Mouse (Mus musculus) 416B (cell line): Measurements from ENCODE around the gene Mindy4.

Experiments
- DNase-seq: peaks from one replicate; pipeline ENCODE4 v3.0.0; 2011; ENCODE audit warnings: low read depth

Mindy4 gene

GRCm38 (mm10) chr6:55310179-55310578 lies 107.0 kb downstream of the Mindy4 start:
- no peak for DNase-seq

- no peak for DNase-seq
Measured at GRCm38 (mm10) chr6:55311962-55312361, 108.8 kb downstream of the Mindy4 start.

- no peak for DNase-seq
Measured at GRCm38 (mm10) chr6:55313893-55314292, 110.7 kb downstream of the Mindy4 start.

- no peak for DNase-seq
Measured at GRCm38 (mm10) chr6:55314628-55315027, 111.4 kb downstream of the Mindy4 start.

GRCm38 (mm10) chr6:55318597-55318996 lies 115.4 kb downstream of the Mindy4 start:
- no peak for DNase-seq

GRCm38 (mm10) chr6:55319585-55320551 lies 116.7 kb downstream of the Mindy4 start:
- DNase-seq, result no peak

- no peak for DNase-seq
Measured at GRCm38 (mm10) chr6:55320894-55321293, 117.7 kb downstream of the Mindy4 start.

- DNase-seq, result no peak
Measured at GRCm38 (mm10) chr6:55321518-55321917, 118.3 kb downstream of the Mindy4 start.

- DNase-seq, result no peak
Measured at GRCm38 (mm10) chr6:55322980-55323379, 119.8 kb downstream of the Mindy4 start.

- DNase-seq, result no peak
Measured at GRCm38 (mm10) chr6:55323908-55324634, 120.9 kb downstream of the Mindy4 start.

GRCm38 (mm10) chr6:55324785-55325184 lies 121.6 kb downstream of the Mindy4 start:
- no peak for DNase-seq

- no peak for DNase-seq
Measured at GRCm38 (mm10) chr6:55326299-55326698, 123.1 kb downstream of the Mindy4 start.

GRCm38 (mm10) chr6:55327326-55327725 lies 124.1 kb downstream of the Mindy4 start:
- DNase-seq, result no peak

- DNase-seq, result no peak
Measured at GRCm38 (mm10) chr6:55328179-55328578, 125.0 kb downstream of the Mindy4 start.

- no peak for DNase-seq
Measured at GRCm38 (mm10) chr6:55331315-55331714, 128.1 kb downstream of the Mindy4 start.

GRCm38 (mm10) chr6:55332100-55332772 lies 129.1 kb downstream of the Mindy4 start:
- no peak for DNase-seq

- no peak for DNase-seq
Measured at GRCm38 (mm10) chr6:55332773-55333109, 129.6 kb downstream of the Mindy4 start.

GRCm38 (mm10) chr6:55335989-55336514 lies 132.9 kb downstream of the Mindy4 start, which contains the start of gene Aqp1:
Gene Aqp1, plus strand, starts transcription at chr6:55336432.
- no peak for DNase-seq

GRCm38 (mm10) chr6:55337242-55337641 lies 134.1 kb downstream of the Mindy4 start:
- DNase-seq, result no peak

GRCm38 (mm10) chr6:55338077-55338476 lies 134.9 kb downstream of the Mindy4 start:
- DNase-seq, result no peak

- DNase-seq, result no peak
Measured at GRCm38 (mm10) chr6:55338934-55339825, 136.0 kb downstream of the Mindy4 start.
